Mouse (Mus musculus): ENCODE measurements around the gene Rtl3.
A peak's percentile ranks its signal among the peaks of the same experiment; 100 is the strongest.

Gene Rtl3

DNA sequence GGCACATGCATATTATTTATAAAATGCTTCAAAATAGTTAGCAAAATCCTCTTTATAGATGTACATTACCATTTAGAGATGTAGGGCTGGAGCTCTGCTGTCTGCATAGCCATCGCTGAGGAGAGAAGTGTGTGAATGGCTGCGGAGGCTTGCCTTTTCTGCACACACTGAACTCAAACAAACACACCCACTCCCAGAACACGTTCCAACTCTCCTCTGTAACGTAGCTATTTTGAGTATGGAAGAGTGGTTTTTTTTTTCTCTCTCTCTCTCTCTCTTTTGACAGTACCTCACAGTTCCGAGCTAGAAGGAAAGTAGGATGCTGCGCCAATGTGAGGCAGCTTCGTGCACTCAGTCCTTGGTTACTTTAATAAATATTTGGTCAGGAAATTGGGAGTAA is at the start of gene Rtl3:
TSS of gene Rtl3 (minus strand) at position 236 of the 400 bp plus-strand sequence.
- DNase-seq = no peak

DNA sequence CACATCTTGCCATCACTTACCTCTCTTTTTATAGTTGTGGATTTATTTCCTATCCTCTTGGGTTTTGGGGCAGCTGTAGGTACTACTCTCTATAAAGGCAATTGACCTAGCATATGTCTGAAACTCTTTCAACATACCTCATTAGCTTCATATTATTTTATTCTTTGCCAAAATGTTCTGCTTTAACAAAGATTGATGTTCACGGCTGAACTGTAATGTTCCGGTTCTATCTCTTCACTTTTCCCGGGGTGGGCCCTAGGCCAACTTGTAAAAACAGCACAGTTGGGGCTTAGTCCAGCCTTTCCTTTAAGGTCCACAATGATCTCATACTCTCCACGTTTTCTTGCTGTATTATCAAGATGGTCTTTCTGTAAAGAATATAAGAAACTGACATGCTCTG is 31.9 kb upstream of the Rtl3 start:
- peak; percentile 6 for DNase-seq

GRCm38 (mm10) chrX:106871894-106872293 is 31.4 kb upstream of the Rtl3 start:
- DNase-seq = no peak

- no peak for DNase-seq
Observed at GRCm38 (mm10) chrX:106871426-106871825, 31.0 kb upstream of the Rtl3 start.

- DNase-seq = no peak
Observed at GRCm38 (mm10) chrX:106853523-106854300, 13.3 kb upstream of the Rtl3 start.

DNA sequence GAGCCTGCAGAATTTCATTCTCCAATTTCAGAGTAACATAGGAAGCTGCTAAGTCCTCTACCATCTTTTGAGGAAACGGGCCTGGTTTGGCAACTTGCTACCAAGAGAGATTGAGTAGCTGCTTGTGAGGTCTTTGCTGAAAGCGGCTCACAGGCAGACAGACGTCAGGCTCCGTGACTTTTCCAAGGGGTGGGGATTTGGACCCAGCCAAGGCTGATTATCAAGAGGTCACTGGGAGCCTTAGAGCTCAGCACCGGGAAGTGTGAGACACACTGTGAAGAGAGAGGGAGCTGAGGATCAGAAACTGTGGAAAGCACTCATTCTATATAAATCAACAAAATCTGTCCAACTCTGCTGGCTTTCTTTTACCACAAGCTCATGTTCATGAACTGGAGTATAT is 853 bp downstream of the Rtl3 start:
- DNase-seq = no peak

DNA sequence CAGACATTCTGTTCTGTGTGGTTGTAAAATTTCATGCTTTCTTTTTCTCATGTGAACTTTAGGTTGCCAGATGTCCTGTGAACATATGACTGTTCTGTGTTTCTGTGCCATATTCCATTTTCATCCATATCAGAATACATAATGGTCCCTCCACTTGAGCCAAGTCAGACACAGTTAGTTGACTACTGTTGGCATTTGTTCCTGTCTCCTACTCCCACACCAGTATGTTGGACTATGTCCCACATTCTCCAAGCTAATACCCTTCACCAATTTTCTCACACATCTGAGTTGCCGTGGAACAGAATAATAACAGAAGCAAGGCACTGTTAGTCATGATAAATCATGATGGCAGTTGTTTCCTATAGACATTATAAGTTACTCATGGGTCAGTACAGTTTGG is 9.9 kb downstream of the Rtl3 start:
- DNase-seq = no peak

- DNase-seq = no peak
Observed at GRCm38 (mm10) chrX:106809560-106810226, 30.8 kb downstream of the Rtl3 start.

DNA sequence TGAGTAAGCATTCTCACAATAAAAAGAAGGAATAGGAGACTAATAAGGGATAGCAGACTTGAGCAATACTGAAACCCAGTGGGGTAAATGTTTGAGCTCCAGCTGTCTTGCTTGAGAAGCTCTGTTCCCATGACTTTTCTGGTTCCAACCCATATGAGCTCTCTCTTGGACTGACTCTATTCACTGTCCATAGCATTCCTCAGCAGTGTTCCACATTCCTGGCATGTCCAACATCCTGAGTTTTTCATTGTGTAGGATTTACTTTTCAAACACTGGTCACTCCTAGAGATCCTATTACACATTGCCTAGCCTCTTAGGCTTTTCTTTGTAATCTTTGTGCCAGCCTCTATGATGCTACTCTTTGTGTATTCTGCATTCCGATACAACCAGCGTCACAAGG is 36.1 kb downstream of the Rtl3 start:
- DNase-seq = no peak

DNA sequence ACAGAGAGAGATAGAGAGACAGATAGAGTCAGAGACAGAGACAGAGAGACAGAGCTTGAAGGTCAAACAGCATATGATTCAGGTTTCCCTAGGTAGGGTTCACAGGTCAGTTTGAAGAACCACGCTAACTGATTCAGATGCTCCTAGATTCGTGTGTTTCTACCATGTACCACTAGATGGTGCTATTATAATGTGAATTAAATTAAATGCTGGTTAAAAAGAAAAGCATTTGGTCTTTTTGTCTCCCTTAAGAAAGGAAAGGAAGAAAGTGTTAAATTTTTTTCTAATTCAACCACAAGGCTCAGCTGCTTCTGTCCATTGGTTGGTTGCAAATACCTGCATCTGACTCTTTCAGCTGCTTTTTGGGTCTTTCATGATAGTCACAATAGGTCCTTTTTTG is 45.8 kb downstream of the Rtl3 start:
- DNase-seq = peak; percentile 0
